Mouse (Mus musculus) telencephalon, adult 2 months (tissue): Measurements from ENCODE around the gene Pla2g4e.

Source experiments
- DNase-seq: peaks from one replicate; pipeline ENCODE4 v3.0.0-alpha.2; 2011; ENCODE audit warnings: low read depth, low spot score

The Pla2g4e gene

GRCm38 (mm10) chr2:120237784-120238183, 7.4 kb downstream of the Pla2g4e start:
- DNase-seq, result no peak

GRCm38 (mm10) chr2:120235947-120236640, 9.0 kb downstream of the Pla2g4e start:
- no peak for DNase-seq

DNA sequence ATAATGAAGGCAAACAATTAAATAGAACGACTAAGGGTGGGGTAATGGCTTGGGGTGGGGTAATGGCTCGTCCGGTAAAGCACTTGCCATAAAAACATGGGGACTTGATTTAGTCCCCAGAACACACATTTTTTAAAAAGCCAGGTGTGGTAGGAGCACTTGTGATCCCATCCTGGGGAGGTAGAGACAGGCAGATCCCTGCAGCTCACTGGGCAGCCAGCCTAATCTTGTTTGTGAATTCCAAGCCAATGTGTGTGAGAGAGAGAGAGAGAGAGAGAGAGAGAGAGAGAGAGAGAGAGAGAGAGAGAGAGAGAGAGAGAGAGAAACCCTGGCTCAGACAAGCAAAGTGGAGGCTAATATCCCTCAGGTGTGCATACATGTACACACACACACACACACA, 9.8 kb downstream of the Pla2g4e start:
- DNase-seq, result no peak

DNA sequence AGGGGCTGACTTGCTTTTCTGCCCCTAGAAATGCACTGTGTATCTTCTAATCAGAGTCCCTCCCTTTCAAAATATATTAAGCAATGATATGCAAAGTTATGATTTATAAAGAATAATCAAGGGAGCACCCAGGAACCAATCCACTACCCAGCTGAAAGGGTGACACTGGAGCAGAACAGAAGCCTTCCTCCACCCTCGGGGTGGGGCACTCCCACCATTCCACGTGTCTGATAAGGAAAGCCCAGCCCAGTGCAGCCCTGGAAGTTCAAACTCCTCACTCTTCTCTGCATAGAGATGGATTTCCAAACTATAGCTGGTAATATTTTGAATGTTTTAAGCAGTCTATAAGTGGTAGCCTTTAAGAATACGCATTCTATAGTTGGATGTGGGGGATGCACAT, 13.5 kb downstream of the Pla2g4e start:
- no peak for DNase-seq

- DNase-seq, result no peak
Measured at GRCm38 (mm10) chr2:120214600-120214999, 30.5 kb downstream of the Pla2g4e start.

DNA sequence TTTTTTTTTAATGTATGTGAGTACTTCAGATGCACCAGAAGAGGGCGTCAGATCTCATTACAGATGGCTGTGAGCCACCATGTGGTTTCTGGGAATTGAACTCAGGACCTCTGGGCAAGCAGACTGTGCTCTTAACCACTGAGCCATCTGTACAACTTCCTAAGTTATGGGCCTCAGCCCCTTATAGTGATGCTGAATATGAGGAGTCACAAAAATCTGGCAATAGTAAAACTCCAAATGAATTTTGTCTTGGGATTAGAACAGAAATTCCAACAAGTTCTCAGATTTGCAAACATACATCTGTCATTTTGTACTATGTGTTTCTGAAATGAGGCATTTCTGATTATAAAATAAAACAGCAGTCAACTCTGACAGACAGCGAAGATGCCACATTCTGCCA, 33.7 kb downstream of the Pla2g4e start:
- no peak for DNase-seq

DNA sequence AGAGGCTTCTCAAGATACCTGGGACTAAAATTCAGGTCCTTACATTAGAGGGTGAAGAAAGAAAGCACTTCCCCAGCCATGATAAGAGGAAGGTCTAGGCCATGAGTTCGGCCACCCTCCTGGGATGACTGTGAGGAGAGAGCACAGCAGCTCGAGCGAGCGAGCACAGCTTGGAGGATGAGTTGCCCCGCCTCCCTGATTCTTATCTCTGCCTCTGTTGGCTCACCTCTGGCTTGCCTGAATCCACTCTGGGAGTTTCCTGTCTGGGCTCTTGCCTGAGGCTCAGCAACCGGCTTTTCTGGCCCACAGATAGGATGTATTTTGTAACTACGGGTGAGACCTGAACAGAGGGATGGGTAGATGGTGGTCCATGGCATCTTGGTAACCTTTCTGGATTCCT, 37.2 kb downstream of the Pla2g4e start:
- no peak for DNase-seq

DNA sequence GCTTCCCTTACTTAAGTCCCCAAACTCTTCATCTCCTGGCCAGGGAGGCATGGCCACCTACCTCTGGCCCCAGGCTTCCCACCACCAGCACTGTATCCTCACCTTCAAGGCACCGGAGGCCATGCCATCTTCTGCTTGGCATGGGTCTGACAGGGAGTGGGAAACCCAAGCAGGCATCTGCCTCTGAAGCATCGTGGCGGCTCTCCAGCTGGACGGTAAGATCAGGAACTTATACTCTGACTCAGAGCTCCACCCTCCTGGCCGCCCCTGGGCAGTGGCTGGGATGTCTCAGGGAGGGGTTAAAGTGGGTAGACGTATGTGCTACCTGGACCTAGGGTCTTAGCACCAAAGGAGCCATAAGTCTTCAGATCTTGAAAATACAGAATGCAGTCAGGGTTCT, 38.1 kb downstream of the Pla2g4e start:
- no peak for DNase-seq

GRCm38 (mm10) chr2:120203742-120204141, 41.4 kb downstream of the Pla2g4e start:
- no peak for DNase-seq

GRCm38 (mm10) chr2:120200077-120200476, 45.1 kb downstream of the Pla2g4e start:
- DNase-seq, result no peak

DNA sequence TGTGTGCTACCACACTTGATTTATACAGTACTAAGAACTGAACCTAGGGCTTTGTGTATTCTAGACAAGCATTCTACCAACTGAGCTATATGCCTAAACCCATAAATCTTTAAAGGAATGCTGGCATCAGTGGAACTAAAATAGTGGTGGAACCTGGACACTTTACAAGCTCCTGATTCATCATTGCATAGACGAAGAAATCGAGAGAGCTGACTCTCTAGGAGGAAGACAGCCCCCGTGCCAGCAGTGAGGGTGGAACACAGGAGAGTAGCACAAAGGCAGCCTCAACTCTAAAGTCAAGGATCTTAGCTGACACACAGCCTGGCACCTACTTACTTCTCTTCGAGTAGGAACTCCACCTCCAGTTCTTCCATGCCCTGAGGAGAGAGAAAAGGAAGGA, 57.0 kb downstream of the Pla2g4e start:
- DNase-seq, result no peak

- DNase-seq, result no peak
Measured at GRCm38 (mm10) chr2:120187583-120187982, 57.6 kb downstream of the Pla2g4e start.

DNA sequence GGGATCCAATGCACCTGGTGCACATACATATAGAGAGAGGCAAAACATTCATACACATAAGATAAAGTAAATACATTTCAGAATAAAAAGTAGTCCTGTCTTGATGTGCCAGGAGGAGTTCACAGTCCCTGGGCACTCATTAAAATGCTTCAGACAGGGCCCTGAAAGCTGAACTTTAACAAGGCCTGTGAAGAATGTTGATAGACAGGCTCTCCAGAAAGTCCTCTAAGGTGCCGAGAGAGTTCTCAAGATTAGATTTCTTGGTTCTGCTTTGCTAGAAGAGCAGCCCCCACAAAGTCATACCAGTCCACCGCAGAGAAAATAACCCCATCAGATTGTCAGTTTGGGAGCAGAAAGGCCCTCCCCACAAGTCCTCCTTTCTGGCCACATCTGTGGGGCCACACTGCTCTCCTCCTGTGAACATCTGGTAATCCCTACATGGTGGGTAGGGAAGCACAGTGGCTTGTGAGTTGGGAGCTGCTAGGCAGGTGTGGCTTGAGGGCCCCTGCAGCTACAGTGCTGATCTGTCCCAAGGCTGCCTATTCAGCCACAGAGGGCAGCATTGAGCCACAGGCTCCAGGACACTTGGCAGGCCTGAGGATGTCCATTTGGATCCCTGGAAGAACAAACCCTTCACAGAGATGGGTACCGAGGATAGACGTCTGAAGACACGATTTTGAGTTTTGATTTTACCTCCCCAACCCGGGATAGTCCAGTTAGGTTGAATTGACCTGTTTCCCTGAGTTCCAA, 59.4 kb downstream of the Pla2g4e start:
- no peak for DNase-seq

GRCm38 (mm10) chr2:120178936-120179335, 66.2 kb downstream of the Pla2g4e start:
- DNase-seq, result no peak

GRCm38 (mm10) chr2:120173718-120174117, 71.4 kb downstream of the Pla2g4e start:
- no peak for DNase-seq

DNA sequence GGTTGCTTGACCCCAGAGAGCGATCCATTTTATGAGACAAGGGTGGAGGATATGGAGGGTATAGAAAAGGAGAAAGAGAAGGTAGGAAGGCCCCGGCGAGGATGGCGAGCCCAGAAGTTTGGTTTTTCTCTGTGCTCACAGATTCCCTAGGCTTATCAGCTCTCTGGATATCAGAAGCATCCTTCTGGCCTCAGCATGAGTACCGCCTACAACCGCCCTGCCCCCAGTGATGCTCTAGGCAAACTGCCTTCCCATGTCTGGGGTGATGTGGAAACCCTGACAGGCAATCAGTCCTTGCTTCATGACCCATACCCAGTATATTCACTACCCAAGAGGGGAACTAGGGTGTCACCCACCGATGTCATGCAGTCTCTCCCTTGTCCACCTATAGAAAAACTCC, 73.8 kb downstream of the Pla2g4e start:
- no peak for DNase-seq

DNA sequence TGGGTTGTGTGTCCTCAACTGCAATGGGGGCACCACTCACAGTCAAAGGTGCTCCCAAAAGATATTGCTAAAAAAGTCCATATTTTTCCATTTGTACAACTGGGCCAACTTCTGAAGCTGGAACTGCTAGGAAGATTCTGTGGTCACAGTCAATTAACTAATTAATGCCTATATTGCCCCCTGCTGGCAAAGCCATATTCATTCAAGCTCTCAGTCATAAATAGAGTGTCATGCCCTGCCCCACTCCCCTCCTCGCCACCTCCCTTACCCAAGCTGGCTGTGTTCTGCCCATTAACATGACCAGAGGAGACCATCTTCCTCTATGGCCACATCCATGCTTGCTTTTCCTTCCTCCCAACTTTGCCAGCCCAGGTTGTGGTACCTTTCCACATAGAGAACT, 74.4 kb downstream of the Pla2g4e start:
- DNase-seq, result no peak

- DNase-seq, result no peak
Measured at GRCm38 (mm10) chr2:120169382-120169781, 75.8 kb downstream of the Pla2g4e start.

- no peak for DNase-seq
Measured at GRCm38 (mm10) chr2:120167763-120168162, 77.4 kb downstream of the Pla2g4e start.

DNA sequence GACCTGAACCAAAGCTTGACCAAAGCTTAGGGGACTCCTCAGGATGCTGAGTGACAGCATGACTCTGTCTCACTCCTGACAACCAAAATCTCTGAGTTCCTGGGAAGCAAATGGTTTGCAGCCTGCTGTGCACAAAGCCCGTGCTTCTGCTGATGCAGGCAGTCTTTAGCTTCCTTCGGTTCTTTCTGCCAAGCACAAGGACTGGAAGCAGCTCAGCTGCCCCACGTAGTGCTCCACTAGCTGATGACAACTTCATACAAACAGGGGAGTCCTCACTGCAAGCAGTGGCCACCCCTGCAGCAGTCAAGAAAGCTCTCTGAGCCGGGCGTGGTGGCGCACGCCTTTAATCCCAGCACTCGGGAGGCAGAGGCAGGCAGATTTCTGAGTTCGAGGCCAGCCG, 79.7 kb downstream of the Pla2g4e start:
- no peak for DNase-seq

- DNase-seq, result no peak
Measured at GRCm38 (mm10) chr2:120159434-120159833, 85.7 kb downstream of the Pla2g4e start.

DNA sequence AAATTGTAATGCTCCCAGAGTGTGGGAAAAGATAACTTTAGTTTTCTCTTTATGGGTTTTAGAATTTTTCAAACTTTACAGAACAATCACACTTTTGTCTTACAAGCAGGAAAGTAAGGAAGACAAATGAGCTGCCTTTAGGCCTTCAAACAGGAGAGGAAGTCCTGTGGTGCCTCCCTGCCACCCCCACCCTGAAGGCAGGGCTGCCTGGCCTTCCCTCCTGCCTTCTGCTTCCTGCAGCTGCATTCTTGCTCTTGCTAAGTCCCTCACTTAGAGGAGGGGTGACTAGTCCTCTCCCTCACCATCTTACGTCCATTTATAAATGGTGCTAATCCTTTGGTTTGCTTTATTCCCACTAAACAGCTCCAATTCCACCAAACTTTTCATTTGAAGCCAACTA, 86.3 kb downstream of the Pla2g4e start:
- DNase-seq, result no peak

DNA sequence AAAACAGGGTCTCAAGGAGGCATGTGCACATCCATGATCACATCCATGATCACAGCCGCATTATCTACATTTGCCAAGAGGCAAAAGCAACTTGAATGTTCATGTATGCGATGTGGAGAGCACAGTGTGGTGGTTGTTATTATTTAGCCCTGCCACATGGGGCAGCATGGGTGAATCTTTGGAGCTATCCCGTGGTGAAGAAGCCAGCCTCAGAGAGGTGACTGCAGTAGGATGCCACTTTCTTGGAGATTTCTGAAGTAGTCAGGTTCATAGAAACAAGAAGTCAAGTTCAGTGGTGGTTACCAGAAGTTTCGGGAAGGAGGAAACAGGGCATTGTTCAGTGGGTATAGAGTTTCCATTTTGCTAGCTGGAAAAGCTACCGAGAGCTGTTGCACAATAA, 87.1 kb downstream of the Pla2g4e start:
- no peak for DNase-seq
